Mouse (Mus musculus) heart, adult 2 months (tissue): ENCODE data around the gene Plac1.

Experiments
- CTCF ChIP-seq: fragments of 200-600 bp; IDR thresholded peaks from 2 replicates; pipeline ENCODE4 v1.8.1; 2022; ENCODE audit warnings: antibody characterized with exemption, mild to moderate bottlenecking, moderate library complexity
- EP300 ChIP-seq: fragments of 200-500 bp; IDR thresholded peaks from 2 replicates; pipeline ENCODE4 v1.6.1; 2011; ENCODE audit warnings: low read depth, low read length, control low read depth; ENCODE audit not compliant: insufficient read depth

DNA sequence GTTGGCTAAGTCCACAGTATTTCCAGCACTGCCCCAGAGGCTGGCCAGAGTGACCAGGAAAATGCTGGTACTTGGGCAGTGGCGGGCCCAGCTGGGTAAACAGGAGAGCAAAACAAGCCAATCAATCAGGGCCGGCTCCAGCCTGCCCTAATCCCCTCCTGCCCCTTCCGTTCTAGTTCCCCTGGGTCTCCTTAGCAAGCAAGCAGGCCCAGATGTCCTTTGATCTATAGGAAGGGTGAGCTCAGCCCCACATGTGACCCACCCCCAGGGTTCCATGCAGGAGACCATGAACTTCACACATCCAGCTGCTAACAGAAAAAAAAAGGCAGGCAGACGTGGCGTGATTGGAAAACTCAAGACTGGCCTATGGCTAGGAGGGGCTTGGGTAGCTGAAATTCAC, 43.5 kb downstream of the Plac1 start:
- TF ChIP-seq CTCF, result no peak
- TF ChIP-seq EP300, result no peak
